Mouse (Mus musculus): ENCODE measurements around the gene Ubap2l.

Gene Ubap2l

DNA sequence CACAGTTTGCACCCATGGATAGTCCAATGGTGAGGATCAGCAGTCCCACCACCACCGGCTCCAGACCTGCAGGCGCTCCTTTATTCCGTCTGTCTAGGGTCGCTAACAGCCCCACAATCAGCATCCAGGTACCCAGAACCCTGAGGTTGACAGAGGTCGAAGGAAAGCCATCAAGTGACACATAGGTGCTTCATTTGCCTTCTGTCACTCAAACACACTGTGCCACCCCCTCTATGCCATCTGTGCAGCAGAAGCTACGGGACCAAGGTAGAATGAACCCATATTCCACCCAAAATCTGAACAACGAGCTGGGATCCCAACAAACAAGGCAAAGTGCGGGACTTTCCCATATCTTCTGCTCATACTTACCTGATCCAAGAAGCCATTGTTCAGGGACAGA is 86.9 kb downstream of the Ubap2l start:
- no peak for DNase-seq

DNA sequence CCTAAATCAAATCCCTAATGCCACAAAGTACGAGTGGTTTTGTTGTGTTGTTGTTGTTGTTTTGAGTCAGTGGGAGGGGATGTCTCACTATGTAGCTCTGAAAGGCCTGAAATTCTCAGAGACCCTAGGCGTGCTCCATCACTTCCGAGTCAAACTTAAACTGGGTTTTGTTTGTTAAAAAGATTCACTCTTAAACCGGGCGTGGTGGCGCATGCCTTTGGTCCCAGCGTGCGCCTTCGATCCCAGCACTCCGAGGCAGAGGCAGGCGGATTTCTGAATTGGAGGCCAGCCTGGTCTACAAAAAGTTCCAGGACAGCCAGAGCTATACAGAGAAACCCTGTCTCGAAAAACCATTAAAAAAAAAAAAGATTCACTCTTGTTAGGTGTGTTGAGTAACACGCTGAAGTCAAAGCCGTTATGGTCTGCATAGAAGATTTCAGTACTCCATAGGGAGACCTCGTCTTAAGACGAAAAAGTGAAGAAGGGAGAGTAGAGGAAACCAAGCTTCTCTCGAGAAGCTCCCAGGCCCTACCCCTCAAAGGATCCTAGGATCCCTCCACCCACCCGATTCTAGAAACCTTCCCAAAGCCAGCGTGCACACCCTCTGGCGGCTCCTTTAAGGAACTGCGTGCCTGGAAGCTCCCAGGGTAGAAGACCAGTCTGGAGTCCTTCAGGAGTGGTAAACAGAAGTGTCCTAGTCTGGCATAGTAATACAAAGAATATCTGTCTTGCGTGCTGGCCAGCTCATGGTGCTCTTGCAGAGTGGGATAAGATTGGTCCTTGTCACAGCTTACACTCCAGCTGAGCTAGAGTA is 88.3 kb downstream of the Ubap2l start:
- peak; percentile 67 for DNase-seq

- DNase-seq = peak; percentile 64
Measured at GRCm38 (mm10) chr3:89963221-89963763, 89.1 kb downstream of the Ubap2l start, which contains the start of gene Atp8b2. TSS of gene Atp8b2 (minus strand) at chr3:89963508.

DNA sequence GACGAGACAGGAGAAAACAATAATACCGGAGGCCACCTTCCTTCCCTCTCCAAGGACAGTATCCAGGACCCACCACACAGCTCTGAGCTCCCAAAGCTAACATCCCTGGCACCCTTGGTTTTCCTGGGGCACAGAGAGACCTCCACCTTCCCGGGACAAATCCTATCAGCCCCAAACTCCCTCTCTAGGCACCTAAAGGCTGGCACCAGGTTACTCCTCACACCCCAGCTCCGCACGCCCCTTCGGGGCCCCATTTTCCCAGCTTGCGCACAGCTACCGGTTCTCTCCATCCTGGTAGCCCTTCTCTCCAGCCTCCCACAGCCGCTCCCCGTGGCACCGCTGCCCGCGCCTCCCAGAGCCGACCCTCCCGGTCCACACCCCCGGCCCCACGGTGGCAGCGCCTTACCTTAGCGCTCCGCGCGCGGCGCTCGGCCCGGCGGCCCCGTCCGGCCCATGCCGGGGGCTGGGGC is 89.6 kb downstream of the Ubap2l start:
- peak; percentile 52 for DNase-seq

DNA sequence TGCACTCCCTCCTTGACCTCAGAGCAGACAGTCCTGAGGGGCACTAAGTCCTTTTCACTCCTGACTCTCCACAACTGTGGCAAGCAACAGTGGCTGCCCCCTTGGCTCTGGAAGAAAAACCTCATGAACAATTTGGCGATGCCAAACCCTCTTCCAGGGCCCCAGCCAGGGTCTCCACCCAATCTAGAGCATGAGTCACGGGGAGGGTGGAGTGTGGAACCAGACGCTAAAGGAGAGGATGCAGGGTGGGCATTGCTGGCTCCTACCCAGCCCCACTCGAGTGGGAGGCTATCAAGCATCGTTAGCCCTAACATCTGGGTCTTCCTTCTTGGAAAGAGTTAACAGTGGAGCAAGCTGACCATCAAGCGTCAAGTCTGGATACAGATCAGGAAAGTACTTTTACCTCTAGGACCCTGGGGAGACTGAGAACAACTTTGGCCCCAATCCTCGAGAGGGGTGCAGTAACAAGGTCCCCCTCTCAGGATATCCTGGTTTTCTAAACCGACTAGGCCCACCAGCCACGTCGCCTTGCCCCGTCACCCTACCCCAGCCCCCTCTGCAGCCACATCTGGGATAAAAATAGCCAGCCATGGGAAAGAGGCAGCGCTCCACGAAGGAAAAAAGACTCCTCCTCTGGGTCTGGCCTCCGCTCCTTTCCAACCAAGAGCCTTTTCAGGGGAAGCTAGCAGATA is 90.2 kb downstream of the Ubap2l start:
- peak; percentile 55 for DNase-seq

GRCm38 (mm10) chr3:89961436-89961835 is 91.0 kb downstream of the Ubap2l start:
- DNase-seq = peak; percentile 40

DNA sequence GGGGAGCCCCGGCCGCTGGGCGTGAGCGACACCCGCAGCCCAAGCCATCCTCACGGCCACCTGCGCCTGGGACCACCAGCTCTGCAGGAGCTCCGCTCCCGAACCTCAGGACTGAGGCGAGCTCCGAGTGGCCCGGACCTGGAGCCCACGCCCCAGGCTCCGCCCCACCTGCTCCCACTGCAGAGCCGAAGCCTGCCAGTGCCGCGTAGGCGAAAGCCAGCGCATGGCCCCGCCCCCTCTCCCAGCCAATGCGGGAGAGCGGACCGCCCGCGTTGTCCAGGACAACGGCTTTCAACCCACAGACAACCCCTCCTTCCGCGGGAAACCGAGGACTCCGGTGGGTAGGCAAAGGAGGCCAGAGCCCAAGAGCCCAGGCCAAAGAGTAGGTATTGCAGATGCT is 92.0 kb downstream of the Ubap2l start:
- peak; percentile 96 for DNase-seq

GRCm38 (mm10) chr3:89959435-89959834 is 93.0 kb downstream of the Ubap2l start:
- peak; percentile 76 for DNase-seq

DNA sequence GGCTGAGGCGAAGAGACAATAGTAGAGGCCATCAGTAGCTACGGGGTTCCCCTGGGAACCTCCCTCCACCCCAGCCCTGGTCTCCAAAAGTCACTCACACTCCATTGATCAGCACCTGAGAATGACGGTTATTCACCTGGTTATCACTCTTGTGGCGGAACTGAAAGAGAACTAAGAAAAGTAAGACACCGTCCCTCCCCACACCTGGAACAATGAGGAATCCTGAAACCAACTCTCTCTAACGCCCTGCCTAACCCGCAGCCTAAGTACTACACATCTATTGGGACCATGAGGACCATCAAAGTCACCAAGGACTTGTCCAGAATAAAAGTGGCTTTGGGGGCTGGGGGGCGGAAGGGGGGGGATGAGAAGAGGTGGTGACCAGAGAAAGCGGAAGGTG is 94.5 kb downstream of the Ubap2l start:
- DNase-seq = no peak

DNA sequence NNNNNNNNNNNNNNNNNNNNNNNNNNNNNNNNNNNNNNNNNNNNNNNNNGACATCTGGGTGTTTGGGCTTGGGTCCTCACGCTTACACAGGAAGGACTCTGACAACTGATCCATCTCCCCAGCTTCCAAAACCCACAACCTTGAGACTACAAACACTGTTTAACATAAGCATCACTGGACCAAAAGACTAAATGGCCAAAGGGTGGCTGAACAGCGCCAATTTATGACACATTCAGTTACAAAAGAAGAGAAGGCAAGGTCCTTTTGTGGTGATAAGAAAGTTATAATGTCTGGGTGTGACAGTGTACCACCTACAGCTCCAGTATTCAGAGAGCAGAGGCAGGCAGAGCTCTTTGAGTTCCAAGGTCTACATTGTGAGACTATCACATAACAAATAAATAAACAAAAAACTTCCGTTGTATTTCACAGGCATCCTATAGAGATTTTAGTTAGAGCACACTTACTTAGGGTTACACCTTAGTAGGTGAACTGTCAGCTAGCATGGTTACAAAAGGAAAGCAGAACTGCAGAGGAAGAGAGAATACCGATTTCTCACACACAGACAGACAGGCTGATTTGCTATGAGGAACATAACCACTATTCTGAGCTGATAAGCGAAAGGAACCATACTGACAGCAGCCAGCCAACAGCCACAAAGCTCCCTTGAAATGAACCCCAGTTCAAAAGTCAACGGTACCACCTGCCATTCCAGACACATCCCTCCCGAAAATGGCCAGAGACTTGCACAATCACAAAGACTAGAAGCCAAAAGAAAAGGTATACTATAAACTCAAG is 96.1 kb downstream of the Ubap2l start:
- DNase-seq = no peak

GRCm38 (mm10) chr3:89953420-89953819 is 99.0 kb downstream of the Ubap2l start:
- DNase-seq = peak; percentile 60

All from cerebellum, adult 9-11 months (tissue).